Mouse (Mus musculus) spleen, adult 2 months (tissue): ENCODE data around the gene Krt4.

Experiments used
- CTCF ChIP-seq: fragments of 200-500 bp; IDR thresholded peaks from 2 replicates; pipeline ENCODE4 v1.5.1; 2011; ENCODE audit warnings: mild to moderate bottlenecking, inconsistent platforms; ENCODE audit not compliant: insufficient read depth, insufficient read length, insufficient replicate concordance; ENCODE audit errors: extremely low read depth
- POLR2A ChIP-seq: fragments of 200-500 bp; IDR thresholded peaks from 2 replicates; pipeline ENCODE4 v1.6.1; 2011; ENCODE audit warnings: low read depth, low read length, inconsistent platforms

GRCm38 (mm10) chr15:101869431-101869830 is 55.1 kb downstream of the Krt4 start, which contains the start of gene Krt77:
- TF ChIP-seq CTCF, result no peak
- no peak for TF ChIP-seq POLR2A
